Mouse (Mus musculus): ENCODE measurements around the gene Cog2.

Cog2 gene

DNA sequence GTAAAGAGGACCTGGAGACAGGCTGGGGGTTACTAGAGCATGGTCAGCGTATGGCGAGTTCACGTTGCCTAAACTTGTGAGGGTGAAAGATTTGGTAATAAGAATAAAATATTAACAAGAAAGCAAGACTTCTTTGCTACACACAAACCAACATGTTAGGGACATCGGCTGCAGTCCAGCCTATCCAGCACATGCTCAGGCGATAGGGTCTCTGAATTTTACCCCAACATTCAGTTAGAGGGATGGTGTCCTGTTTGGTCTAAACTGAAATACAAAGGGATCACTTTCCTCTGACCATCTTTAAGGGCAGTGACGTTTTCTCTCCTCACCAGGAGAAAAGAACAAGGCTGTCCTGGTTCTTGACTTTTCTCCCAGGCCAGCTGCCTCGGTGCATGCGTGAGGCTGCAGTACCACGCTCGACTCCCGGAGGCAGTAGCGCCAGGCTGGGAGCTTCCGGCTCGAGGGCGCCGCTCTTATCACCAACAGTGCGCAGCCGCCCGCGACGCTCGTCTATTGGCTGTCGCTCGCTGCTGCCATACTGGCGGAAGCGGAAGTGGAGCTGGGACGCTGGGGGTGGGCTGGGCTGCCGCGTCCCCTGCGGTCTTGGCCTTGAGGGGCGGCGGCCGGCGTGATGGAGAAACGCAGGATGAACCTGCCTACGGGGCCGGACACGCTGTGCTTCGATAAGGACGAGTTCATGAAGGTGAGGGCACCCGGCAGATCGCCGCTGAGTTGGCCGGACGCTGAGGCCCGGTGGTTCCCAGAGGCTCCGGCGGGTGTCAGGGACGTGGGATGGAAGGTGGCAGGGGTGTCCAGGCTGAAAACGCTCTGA is at the start of gene Cog2:
Gene Cog2, plus strand, starts transcription at position 519 of the 832 bp plus-strand sequence.
- DNase-seq: peak; percentile 95 to 96

- no peak for DNase-seq
Observed at GRCm38 (mm10) chr8:124475690-124476089, 44.9 kb upstream of the Cog2 start.

- DNase-seq: peak; percentile 68 to 75
Observed at GRCm38 (mm10) chr8:124476701-124477100, 43.9 kb upstream of the Cog2 start.

DNA sequence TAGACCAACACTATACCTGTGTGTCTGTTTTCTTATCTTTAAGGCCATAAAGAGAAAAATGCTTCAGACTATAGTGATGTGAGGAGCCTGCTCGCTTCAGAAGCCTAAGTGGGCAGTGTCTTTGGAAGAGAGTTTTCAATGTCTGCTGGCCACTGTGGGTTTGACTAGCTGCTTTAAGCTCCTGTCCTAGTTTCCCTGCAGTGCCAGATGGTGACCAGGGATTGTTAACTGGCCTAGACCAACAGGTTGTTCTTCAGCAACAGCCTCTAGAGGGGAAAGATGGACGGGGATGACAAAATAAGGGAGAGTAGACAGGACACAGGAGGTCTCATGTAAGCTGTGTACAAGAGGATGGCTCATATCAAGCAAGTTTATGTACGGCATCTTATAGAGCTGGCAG is 41.3 kb upstream of the Cog2 start:
- no peak for DNase-seq

- DNase-seq: no peak
Observed at GRCm38 (mm10) chr8:124480321-124480720, 40.2 kb upstream of the Cog2 start.

GRCm38 (mm10) chr8:124482790-124483189 is 37.8 kb upstream of the Cog2 start:
- DNase-seq: peak in 1 of 2 experiments; percentile 40

GRCm38 (mm10) chr8:124483356-124484115 is 37.0 kb upstream of the Cog2 start:
- no peak for DNase-seq

DNA sequence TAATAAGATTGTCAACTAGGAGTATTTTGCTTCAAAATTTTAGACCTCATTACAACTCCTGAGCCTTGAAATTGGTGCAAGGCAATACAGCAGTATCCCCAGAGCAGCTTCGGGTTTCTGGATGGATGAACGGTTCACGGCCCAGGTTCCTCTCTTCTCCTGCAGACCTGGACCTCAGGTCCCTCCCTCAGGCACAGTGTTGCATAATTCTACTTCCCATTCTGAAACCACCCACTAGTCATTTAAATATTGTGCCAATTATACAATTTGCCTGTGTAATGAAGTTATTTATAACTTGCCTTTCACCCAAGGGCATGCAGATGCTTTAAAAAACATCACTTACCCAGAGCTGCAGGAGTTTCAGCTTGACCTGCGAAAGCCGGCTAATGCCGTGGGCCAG is 31.3 kb upstream of the Cog2 start:
- DNase-seq: no peak

DNA sequence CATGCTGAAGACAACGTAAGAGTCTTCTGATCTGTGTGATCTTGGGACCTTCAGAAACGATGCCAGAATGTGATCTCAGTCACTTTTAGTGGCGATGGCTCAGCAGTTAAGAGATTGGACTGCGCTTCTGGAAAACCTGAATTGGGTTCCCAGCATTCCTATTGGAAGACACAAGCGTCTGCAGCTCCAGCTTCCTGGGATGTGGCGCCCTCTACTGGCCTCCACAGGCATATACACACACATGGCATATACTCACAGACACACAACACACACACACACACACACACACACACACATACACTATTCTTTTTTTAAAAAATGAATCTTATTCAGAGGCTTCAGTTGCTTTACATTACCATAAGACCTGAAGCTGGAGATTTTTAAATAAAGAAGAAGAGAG is 30.8 kb upstream of the Cog2 start:
- no peak for DNase-seq

DNA sequence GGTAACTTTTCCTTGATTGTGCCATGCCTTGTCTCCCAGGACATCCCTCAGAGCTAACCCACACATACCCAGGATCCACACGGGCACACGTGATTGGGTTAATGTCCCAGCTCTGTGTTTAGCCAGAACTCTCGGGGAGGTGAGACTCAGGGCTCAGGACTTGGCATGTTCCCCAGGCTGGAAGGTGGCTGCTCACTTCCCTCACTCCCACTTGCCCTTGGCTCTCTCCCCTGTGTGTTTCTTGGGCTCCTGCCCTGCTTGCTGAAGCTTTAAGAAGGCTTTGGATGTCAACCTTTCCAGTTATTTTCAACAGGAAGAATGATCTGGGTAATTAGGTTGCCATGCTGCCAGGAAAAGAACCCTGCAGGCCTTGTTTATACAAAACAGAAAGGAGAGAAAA is 26.2 kb upstream of the Cog2 start:
- DNase-seq: peak; percentile 94 to 96

GRCm38 (mm10) chr8:124494955-124495354 is 25.6 kb upstream of the Cog2 start:
- DNase-seq: no peak

- DNase-seq: peak; percentile 76 to 84
Observed at GRCm38 (mm10) chr8:124495676-124496075, 24.9 kb upstream of the Cog2 start.

GRCm38 (mm10) chr8:124496266-124496665 is 24.3 kb upstream of the Cog2 start:
- DNase-seq: peak; percentile 60 to 61

DNA sequence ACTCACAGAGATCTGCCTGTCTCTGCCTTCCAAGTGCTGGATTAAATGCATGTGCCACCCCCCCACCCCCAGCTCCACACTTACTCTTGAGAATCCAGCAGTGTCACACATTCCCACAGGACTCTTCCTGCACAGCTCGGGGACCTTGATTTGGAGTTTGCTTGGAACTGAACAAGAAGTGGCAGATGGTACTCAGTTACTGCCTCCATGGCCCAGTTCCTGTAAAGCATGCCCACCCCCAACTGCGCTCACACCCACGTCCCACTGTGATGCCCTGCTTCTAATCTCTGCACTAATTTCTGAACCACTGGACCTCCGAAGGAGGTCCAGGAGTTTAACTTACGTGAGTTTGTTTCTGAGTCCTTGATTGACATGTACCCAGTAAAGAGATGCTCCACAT is 23.7 kb upstream of the Cog2 start:
- DNase-seq: peak in 1 of 2 experiments; percentile 56

DNA sequence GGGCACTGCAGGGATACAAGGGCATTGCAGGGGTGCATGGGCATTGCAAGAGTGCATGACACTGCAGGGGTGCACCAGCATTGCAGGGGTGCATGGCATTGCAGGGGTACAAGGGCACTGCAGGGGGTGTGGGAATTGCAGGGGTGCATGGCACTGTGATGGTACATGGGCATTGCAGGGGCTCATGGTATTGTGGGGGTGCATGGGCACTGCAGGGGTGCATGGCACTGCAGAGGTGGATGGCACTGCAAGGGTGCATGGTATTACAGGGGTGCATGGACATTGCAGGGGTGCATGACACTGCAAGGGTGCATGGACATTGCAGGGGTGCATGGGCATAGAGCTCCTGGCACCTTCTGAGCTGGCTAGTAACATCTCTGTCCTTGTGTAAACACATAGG is 22.2 kb upstream of the Cog2 start:
- DNase-seq: peak; percentile 31 to 45

DNA sequence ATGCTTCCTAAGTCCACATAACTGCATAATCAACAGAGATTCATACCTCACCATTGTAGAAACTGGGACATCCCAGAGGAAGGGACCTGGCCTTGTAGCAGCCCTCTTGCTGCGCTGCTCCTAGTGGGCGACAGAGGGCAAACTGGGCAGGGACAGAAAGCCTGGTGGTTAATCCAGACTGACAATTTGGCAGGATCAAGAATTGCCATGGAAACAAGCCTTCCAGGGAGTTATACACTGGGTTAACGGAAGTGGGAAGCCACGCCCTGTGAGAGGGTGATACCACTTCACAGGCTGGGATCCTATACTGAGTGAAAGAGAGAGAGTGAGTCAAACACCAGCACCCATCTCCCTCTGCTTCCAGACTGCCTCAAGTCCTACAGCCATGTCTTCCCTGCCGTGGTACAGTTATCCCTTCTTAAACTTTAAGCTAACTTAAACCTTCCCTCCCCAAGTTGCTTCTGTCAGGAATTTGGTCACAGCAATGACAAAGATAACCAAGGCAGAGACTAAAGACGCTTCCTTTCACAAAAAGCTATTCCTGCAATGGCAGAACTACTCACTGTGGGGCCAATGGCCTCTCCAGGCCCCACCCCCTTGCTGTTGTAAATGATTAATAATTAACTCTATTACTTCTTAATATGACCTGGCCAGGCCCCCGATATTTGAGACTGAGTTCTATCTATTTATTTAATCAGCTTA is 21.2 kb upstream of the Cog2 start:
- peak; percentile 64 to 66 for DNase-seq

GRCm38 (mm10) chr8:124499938-124500239 is 20.7 kb upstream of the Cog2 start:
- no peak for DNase-seq

DNA sequence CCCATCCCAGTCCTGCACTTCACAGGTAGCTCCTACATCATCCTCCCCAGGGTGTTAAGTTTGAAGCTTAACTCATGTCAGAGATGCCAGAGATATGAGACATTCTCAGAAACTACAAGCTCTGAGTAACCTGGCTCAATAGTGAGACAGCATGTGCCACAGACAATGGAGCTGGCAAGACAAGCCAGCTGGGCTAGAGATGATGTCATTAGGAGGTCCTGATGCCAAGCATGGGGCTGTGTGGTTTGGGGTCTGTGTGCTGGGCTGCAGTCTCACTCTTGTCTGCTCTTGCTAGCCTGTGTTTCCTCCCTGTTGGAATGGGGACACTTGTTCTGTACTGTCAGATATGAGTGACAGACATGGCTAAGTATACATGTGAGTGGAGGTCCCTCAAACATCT is 14.9 kb upstream of the Cog2 start:
- DNase-seq: peak; percentile 68 to 76

GRCm38 (mm10) chr8:124507572-124508320 is 12.8 kb upstream of the Cog2 start:
- peak; percentile 85 to 89 for DNase-seq

GRCm38 (mm10) chr8:124508321-124508695 is 12.3 kb upstream of the Cog2 start:
- DNase-seq: peak; percentile 79 to 85

DNA sequence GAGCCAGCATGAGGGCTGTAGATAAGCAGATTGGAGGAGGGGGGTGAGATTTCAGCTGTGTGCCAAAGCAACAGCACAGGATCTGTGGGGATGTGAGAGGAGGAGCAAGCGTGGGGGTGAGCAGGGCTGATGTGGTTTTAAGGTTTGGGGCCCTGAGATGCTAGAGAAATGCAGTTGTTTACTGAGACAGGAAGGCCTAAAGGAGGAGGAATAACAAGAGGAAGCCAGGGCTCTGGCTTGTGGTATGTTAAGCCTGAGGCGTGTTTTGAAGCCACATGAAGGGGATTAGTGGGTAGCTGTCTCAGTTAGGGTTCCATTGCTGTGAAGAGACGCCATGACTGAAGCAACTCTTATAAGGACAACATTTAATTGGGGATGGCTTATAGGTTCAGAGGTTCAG is 11.4 kb upstream of the Cog2 start:
- no peak for DNase-seq

GRCm38 (mm10) chr8:124516039-124516438 is 4.5 kb upstream of the Cog2 start:
- no peak for DNase-seq

DNA sequence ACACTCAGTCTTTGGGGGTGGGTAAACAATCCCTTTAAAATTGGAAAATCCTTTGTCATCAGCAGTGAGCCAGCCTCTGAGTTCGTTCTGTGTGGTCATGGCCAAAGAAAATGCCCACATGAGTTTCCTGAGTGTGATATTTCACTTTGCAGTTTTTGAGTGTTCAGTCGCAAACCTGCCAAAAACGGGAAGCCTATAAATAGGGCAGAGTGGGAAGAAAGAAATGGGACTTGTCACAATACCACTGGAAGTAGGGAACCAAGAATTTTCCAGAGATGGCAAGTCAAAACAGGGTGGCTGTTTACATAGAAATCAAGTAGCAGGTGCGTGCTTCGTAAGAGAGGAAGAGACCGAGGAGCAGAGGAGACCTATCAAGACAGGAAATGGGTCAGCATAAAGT is 4.0 kb upstream of the Cog2 start:
- DNase-seq: no peak

Measured in cerebellum, postnatal 10 days (tissue).